Mouse (Mus musculus): ENCODE measurements around the gene Cntn6. TPM values are rescaled to one million over a fixed set of nuclear protein-coding genes. Genes with fewer than 3 reads are reported as not detected.

Cntn6 gene
- polyA plus RNA-seq, 1 experiment from 2014 or later, result 0.11 TPM

DNA sequence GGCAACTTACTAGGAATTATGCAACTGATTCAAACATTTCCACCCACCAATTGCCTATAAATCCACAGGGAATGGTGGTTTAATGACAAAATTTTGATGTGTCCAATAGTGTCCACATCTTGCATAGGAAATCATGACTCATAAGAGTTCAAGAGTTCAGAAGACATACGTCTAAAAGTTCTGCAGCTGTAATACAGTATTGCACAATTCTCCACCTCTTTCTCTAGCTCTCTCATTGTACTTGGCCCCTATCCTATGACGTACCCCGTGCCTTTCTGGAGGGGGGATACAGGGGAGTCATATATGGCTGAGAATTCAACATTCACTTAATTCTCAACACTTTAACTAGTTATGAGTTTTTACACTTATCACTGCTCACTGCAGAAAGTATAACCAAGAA is 160.9 kb downstream of the Cntn6 start:
- H3K9me3 ChIP-seq, result no peaks in the 10 kb centered on the region

DNA sequence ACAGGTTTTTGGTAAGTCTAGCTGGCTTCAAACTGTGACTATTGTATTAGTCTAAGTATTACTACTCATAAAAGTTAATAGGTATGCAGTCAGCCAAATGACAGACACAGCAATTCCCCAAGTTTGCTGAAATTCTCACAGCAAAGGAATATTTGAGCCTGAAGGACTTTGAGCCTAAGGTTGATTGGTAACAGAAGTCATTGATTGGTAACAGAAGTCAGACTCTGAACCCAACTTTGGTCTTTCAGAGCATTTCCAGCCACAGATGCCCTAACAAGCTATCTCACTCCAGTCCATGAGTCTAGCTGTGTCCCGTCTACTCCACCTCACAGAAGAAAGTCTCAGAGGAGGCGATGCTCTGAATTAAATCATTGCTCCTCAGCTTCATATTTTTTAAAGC is 176.1 kb downstream of the Cntn6 start:
- 91% methylated on average over 2 of the region's 2 CpGs for WGBS
- H3K27me3 ChIP-seq (ENCODE audit: insufficient read depth, poor library complexity, severe bottlenecking), result no peaks in the 10 kb centered on the region

More for the DNA sequence above, 160.9 kb downstream of the Cntn6 start:
- 85% methylated on average over 3 of the region's 3 CpGs for WGBS
- Histone ChIP-seq H3K27me3 (ENCODE audit: insufficient read depth, poor library complexity, severe bottlenecking) (no peaks in the 10 kb centered on the region), H3K36me3 (no peaks in the 10 kb centered on the region), H3K4me3 (no peak overlapping the region), H3K27ac (no peak overlapping the region), H3K4me1 (no peaks in the 10 kb centered on the region)
- no peak for DNase-seq (ENCODE audit: low spot score)

DNA sequence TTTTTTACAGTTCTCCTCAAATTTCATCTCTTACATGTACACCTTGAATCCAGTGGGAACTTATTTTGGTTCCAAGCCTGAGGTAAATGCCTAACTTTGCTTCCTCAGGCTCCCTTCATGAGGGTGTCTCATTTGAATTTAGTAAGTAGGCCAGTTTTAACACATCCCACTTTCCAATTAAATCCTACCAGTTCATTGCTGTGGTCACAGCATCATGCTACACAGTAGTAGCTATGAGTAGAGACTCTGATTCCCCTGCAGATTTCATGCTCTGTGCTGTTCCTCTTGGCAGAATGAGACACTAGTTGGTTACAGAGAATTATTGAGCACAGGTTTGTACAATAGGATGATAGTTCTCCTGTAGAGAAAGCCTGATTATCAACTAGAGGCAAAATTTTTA is 181.7 kb downstream of the Cntn6 start:
- Histone ChIP-seq H3K27ac (no peak overlapping the region), H3K9me3 (no peaks in the 10 kb centered on the region), H3K27me3 (ENCODE audit: insufficient read depth, poor library complexity, severe bottlenecking) (no peaks in the 10 kb centered on the region), H3K4me1 (no peaks in the 10 kb centered on the region), H3K4me3 (no peak overlapping the region), H3K36me3 (no peaks in the 10 kb centered on the region)
- no peak for DNase-seq (ENCODE audit: low spot score)

More for the DNA sequence above, 176.1 kb downstream of the Cntn6 start:
- no peaks in the 10 kb centered on the region for H3K36me3 ChIP-seq
- no peak overlapping the region for H3K4me3 ChIP-seq
- DNase-seq (ENCODE audit: low spot score), result no peak
- no peaks in the 10 kb centered on the region for H3K4me1 ChIP-seq
- H3K27ac ChIP-seq, result no peak overlapping the region
- no peaks in the 10 kb centered on the region for H3K9me3 ChIP-seq

GRCm38 (mm10) chr6:104679809-104680495 is 187.4 kb downstream of the Cntn6 start:
- Histone ChIP-seq H3K9me3 (no peaks in the 10 kb centered on the region), H3K27ac (no peak overlapping the region), H3K4me1 (no peaks in the 10 kb centered on the region), H3K27me3 (ENCODE audit: insufficient read depth, poor library complexity, severe bottlenecking) (no peaks in the 10 kb centered on the region), H3K4me3 (no peak overlapping the region), H3K36me3 (no peaks in the 10 kb centered on the region)
- no peak for DNase-seq (ENCODE audit: low spot score)
- WGBS, result 84% methylated on average over 1 of the region's 1 CpGs

DNA sequence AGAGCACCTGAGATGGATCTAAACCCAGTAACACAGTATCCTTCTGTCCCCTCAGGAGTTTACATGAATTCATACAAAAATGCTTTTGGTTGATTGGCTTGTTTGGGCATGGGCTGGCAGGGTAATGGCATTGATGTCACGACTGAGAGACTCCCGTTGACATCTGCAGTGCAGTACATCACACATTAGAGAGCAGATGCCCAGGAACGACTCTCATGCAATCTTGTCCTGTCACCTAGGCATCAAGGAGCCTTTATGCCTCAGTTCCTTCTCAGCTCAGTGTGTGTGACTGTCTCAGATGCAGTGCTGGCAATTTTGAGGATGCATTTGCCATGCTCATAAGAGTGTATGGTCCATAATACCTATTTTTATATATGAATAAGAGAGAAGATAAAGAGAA is 195.4 kb downstream of the Cntn6 start:
- Histone ChIP-seq H3K27me3 (ENCODE audit: insufficient read depth, poor library complexity, severe bottlenecking) (no peaks in the 10 kb centered on the region), H3K36me3 (no peaks in the 10 kb centered on the region), H3K27ac (no peak overlapping the region), H3K4me3 (no peak overlapping the region), H3K4me1 (no peaks in the 10 kb centered on the region), H3K9me3 (no peaks in the 10 kb centered on the region)
- 64% methylated on average over 3 of the region's 3 CpGs for WGBS
- DNase-seq (ENCODE audit: low spot score), result no peak

- Histone ChIP-seq H3K27ac (no peak overlapping the region), H3K4me1 (no peaks in the 10 kb centered on the region), H3K9me3 (no peaks in the 10 kb centered on the region), H3K36me3 (no peaks in the 10 kb centered on the region), H3K4me3 (no peak overlapping the region), H3K27me3 (ENCODE audit: insufficient read depth, poor library complexity, severe bottlenecking) (no peaks in the 10 kb centered on the region)
- DNase-seq (ENCODE audit: low spot score), result no peak
- 81% methylated on average over 6 of the region's 6 CpGs for WGBS
Observed at GRCm38 (mm10) chr6:104688439-104689125, 196.0 kb downstream of the Cntn6 start.

DNA sequence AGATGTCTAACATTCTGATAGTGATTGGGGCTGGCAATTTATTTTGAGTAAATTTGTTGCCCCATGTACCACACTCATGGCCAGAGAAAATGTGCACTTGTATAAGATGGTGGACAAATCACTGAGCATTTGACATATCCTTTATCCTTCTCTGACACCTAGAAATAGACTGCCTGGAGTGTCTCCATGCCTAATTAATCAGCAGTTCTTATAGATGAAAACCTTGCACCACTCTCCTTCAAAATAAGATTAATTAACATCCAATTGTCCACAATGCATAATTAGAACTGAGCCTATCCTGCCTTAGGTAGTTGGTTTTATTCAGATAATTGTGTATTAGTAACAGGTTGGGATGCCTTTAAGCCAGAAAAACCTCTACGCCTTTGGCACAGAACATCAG is 236.0 kb downstream of the Cntn6 start:
- Histone ChIP-seq H3K36me3 (no peaks in the 10 kb centered on the region), H3K4me1 (no peaks in the 10 kb centered on the region), H3K4me3 (no peak overlapping the region), H3K27me3 (ENCODE audit: insufficient read depth, poor library complexity, severe bottlenecking) (no peaks in the 10 kb centered on the region), H3K9me3 (no peaks in the 10 kb centered on the region), H3K27ac (no peak overlapping the region)
- DNase-seq (ENCODE audit: low spot score), result no peak
- WGBS, result 88% methylated on average over 1 of the region's 1 CpGs

DNA sequence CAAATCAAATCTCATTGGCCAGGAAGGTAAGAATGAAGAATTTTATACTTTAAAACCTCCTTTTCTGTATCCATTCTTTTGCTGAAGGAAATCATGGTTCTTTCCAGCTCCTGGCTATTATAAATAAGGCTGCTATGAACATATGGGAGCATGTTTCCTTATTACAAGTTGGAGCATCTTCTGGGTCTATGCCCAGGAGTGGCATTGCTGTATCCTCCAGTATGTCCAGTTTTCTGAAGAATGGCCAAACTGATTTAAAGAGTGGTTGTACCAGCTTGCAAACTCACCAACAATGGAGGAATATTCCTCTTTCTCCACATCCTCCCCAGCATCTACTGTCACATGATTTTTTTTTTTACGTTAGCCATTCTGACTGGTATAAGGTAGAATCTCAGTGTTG is 241.7 kb downstream of the Cntn6 start:
- no peaks in the 10 kb centered on the region for H3K27me3 ChIP-seq (ENCODE audit: insufficient read depth, poor library complexity, severe bottlenecking)
- no peaks in the 10 kb centered on the region for H3K9me3 ChIP-seq
- WGBS, result 89% methylated on average over 1 of the region's 1 CpGs
- no peak for DNase-seq (ENCODE audit: low spot score)
- H3K4me1 ChIP-seq, result no peaks in the 10 kb centered on the region
- H3K4me3 ChIP-seq, result no peak overlapping the region
- H3K36me3 ChIP-seq, result no peaks in the 10 kb centered on the region
- no peak overlapping the region for H3K27ac ChIP-seq

GRCm38 (mm10) chr6:104738999-104739398 is 246.4 kb downstream of the Cntn6 start:
- DNase-seq (ENCODE audit: low spot score), result no peak
- Histone ChIP-seq H3K27ac (no peak overlapping the region), H3K4me3 (no peak overlapping the region), H3K27me3 (ENCODE audit: insufficient read depth, poor library complexity, severe bottlenecking) (no peaks in the 10 kb centered on the region), H3K9me3 (no peaks in the 10 kb centered on the region), H3K4me1 (no peaks in the 10 kb centered on the region), H3K36me3 (no peaks in the 10 kb centered on the region)
- WGBS, result 89% methylated on average over 4 of the region's 4 CpGs

DNA sequence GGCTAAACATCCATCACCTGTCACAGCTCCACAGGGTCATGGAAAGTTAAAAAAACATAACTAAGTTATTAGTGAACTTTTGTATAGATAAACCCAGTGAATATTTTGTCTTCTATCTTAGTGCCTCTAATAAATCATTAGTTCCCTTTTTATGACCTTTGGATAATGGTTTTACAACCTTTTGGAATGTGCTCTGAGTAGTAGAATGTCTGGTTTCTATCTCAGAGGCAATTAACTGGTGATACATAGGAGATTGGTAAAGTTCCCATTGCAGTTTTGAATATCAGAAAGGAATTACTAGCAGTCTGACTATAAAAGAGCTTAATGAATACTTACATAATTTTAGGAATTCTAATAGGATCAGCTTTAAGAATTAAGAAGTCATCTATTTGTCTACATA is 265.5 kb downstream of the Cntn6 start:
- Histone ChIP-seq H3K4me1 (no peaks in the 10 kb centered on the region), H3K9me3 (no peaks in the 10 kb centered on the region), H3K27ac (no peak overlapping the region), H3K4me3 (no peak overlapping the region), H3K36me3 (no peaks in the 10 kb centered on the region), H3K27me3 (ENCODE audit: insufficient read depth, poor library complexity, severe bottlenecking) (no peaks in the 10 kb centered on the region)
- no peak for DNase-seq (ENCODE audit: low spot score)

- 91% methylated on average over 3 of the region's 3 CpGs for WGBS
- Histone ChIP-seq H3K27ac (no peak overlapping the region), H3K27me3 (ENCODE audit: insufficient read depth, poor library complexity, severe bottlenecking) (no peaks in the 10 kb centered on the region), H3K4me3 (no peak overlapping the region), H3K4me1 (no peaks in the 10 kb centered on the region), H3K9me3 (no peaks in the 10 kb centered on the region), H3K36me3 (no peaks in the 10 kb centered on the region)
- no peak for DNase-seq (ENCODE audit: low spot score)
Observed at GRCm38 (mm10) chr6:104761226-104761625, 268.6 kb downstream of the Cntn6 start.

DNA sequence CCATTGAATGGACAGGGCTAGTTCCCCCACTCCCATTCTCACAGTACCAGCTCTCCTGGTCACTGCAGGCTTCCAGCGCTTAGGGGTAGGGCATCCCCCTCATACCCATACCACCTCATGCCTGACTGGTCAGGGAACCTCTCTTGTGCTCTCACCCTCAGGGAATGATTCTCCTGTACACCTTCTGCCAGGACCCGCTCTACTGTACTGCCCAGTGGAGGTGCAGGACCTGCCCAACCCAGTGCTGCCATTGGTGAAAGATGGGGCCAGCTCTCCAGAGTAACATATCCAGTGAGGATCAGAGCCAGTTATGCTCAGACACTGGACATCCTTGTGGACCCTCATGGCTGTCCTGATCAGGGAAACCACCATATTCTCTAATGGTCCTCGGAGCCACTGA is 291.3 kb downstream of the Cntn6 start:
- no peak overlapping the region for H3K27ac ChIP-seq
- H3K9me3 ChIP-seq, result no peaks in the 10 kb centered on the region
- H3K36me3 ChIP-seq, result no peaks in the 10 kb centered on the region
- no peak overlapping the region for H3K4me3 ChIP-seq
- WGBS, result 91% methylated on average over 3 of the region's 3 CpGs
- H3K4me1 ChIP-seq, result no peaks in the 10 kb centered on the region
- no peak for DNase-seq (ENCODE audit: low spot score)
- H3K27me3 ChIP-seq (ENCODE audit: insufficient read depth, poor library complexity, severe bottlenecking), result no peaks in the 10 kb centered on the region

DNA sequence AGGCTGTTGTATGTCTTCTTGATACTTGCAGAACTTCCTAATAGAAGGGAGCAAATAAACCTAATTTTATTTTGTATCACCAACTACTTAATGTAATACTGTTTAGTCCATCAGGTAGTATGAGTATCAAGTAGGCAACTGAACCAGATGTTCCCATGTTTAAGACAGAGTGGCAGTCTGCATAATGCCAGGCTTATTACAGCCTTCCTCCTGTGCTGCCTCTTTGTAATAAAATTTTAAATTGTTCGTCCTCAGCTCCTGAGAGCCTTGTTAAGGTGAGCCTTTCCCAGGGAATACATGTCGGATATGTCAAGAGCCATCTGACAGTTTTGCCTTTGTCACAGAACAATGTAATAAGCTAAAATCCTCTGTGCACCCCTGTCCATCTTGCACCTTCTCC is 294.9 kb downstream of the Cntn6 start:
- H3K9me3 ChIP-seq, result no peaks in the 10 kb centered on the region
- WGBS, result 73% methylated on average over 2 of the region's 2 CpGs
- no peaks in the 10 kb centered on the region for H3K27me3 ChIP-seq (ENCODE audit: insufficient read depth, poor library complexity, severe bottlenecking)
- H3K4me3 ChIP-seq, result no peak overlapping the region
- H3K36me3 ChIP-seq, result no peaks in the 10 kb centered on the region
- no peaks in the 10 kb centered on the region for H3K4me1 ChIP-seq
- H3K27ac ChIP-seq, result no peak overlapping the region
- DNase-seq (ENCODE audit: low spot score), result no peak

- Histone ChIP-seq H3K4me1 (peaks cover 3% of the 10 kb centered on the region; the same call in 1 of the 2 replicates), H3K27ac (no peak overlapping the region), H3K27me3 (ENCODE audit: insufficient read depth, poor library complexity, severe bottlenecking) (no peaks in the 10 kb centered on the region), H3K4me3 (no peak overlapping the region), H3K9me3 (no peaks in the 10 kb centered on the region), H3K36me3 (no peaks in the 10 kb centered on the region)
- WGBS, result 21% methylated on average over 4 of the region's 4 CpGs
- no peak for DNase-seq (ENCODE audit: low spot score)
Observed at GRCm38 (mm10) chr6:104808526-104808925, 315.9 kb downstream of the Cntn6 start.
